Mouse (Mus musculus) stomach, postnatal 0 days (tissue): Measurements from ENCODE around the gene Rpap3.

Experiments
- CTCF ChIP-seq: IDR thresholded peaks from 2 replicates; pipeline ENCODE4 v1.5.1; 2016; ENCODE audit warnings: antibody characterized with exemption, low read depth, mild to moderate bottlenecking, moderate library complexity
- EP300 ChIP-seq: optimal IDR thresholded peaks from 2 replicates; pipeline ENCODE3; 2016; ENCODE audit warnings: antibody characterized with exemption

DNA sequence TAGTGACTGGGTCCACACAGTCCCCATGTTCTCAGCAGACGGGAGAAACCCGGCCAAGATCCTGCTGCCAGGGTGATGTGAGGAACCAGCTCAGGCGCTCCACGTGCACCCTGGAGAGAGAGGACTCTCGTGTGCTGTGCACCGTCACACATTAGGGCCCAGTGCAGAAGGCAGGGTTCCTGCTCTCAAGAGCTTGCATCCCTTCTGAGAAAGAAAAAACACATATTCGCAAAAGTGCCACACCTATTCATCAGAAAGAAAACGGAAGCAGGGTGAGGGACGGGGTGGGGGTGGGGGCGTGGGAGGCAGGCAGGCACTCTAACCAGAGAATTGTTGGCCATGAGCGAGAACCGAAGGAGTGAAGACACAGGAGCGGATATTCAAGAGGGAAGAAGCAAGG lies 29.7 kb downstream of the Rpap3 start:
- TF ChIP-seq CTCF (no peak), EP300 (no peak)
